Comparison of ENCODE assay signal across 9 mouse cellular contexts in genomic region chr14:31268301-31269001, GRCm38 (mm10). TPM values are rescaled to one million over a fixed set of nuclear protein-coding genes. Genes with fewer than 3 reads are reported as not detected.
A peak's percentile ranks its signal among the peaks of the same experiment; 100 is the strongest.
DNase-seq lines count a peak whose midpoint lies in the region; ATAC-seq lines count a peak whose summit lies in the region.
"Had no signal": no experiment of that assay in that cellular context is flagged by ENCODE, and none has a peak within 500 bp of the region (broad histone marks: within the 10 kb centered on the region; RNA-seq: fewer than 3 reads in every experiment).

No protein-coding gene starts in this region.

- H3K4me2 ChIP-seq in hindbrain, embryonic 11.5 days (replicated peaks; ENCODE audit: low read depth, low read length): no peak overlapping the region
- peak overlapping the region; percentile 67 for H3K4me2 ChIP-seq in stomach, embryonic 15.5 days

- peaks cover 13% of the 10 kb centered on the region for H3K4me1 ChIP-seq in hindbrain, embryonic 11.5 days (replicated peaks; ENCODE audit: control insufficient read depth, insufficient read depth, low read length)
- H3K4me1 ChIP-seq in limb, embryonic 10.5 days: peaks cover 22% of the 10 kb centered on the region
- peaks cover 4% of the 10 kb centered on the region; the same call in 1 of the 2 replicates for H3K4me1 ChIP-seq in stomach, embryonic 15.5 days

- ATAC-seq in hindbrain, embryonic 11.5 days (ENCODE audit: low FRiP score): peak; percentile 66
- no peak for ATAC-seq in stomach, embryonic 15.5 days (ENCODE audit: insufficient read depth, low FRiP score, low read depth)
- ATAC-seq in megakaryocyte progenitor cell, adult 5-6 weeks (replicated peaks; ENCODE audit: poor library complexity): no peak

- no peaks in the 10 kb centered on the region for H3K9me3 ChIP-seq in hindbrain, embryonic 11.5 days (ENCODE audit: control insufficient read depth, low read length)
- H3K9me3 ChIP-seq in limb, embryonic 10.5 days (replicated peaks): no peaks in the 10 kb centered on the region
- H3K9me3 ChIP-seq in stomach, embryonic 15.5 days: no peaks in the 10 kb centered on the region

- no peaks in the 10 kb centered on the region for H3K36me3 ChIP-seq in hindbrain, embryonic 11.5 days (ENCODE audit: control insufficient read depth, insufficient read depth, low read length)
- H3K36me3 ChIP-seq in limb, embryonic 10.5 days: peaks cover 1% of the 10 kb centered on the region; the same call in 1 of the 2 replicates
- no peaks in the 10 kb centered on the region for H3K36me3 ChIP-seq in stomach, embryonic 15.5 days

- H3K9ac ChIP-seq in hindbrain, embryonic 11.5 days (ENCODE audit: low read depth, low read length): no peak overlapping the region
- H3K9ac ChIP-seq in stomach, embryonic 15.5 days: no peak overlapping the region

- 46% methylated on average over 9 of the region's 9 CpGs for WGBS in hindbrain, embryonic 11.5 days
- WGBS in limb, embryonic 10.5 days: 74% methylated on average over 9 of the region's 9 CpGs
- 68% methylated on average over 9 of the region's 9 CpGs for WGBS in stomach, embryonic 15.5 days

- peak; percentile 73 for DNase-seq in left cerebral cortex, adult 11 months (ENCODE audit: low spot score)
- DNase-seq in left cerebral cortex, postnatal 4 days: no peak
- peak; percentile 57 for DNase-seq in hindbrain, embryonic 11.5 days (ENCODE audit: low spot score)
- no peak for DNase-seq in limb, embryonic 10.5 days (ENCODE audit: low spot score)
- DNase-seq in T-cell, adult 2 months (ENCODE audit: low spot score): no peak
- DNase-seq in ovary, postnatal 36 days (ENCODE audit: low spot score): no peak

- intact Hi-C loops in left cerebral cortex, postnatal 4 days (cut with DNase I): no loop called here

- H3K4me3 ChIP-seq in hindbrain, embryonic 11.5 days (ENCODE audit: low read depth, low read length): no peak overlapping the region
- peak overlapping the region; percentile 48; the same call in 1 of the 2 replicates for H3K4me3 ChIP-seq in limb, embryonic 10.5 days
- H3K4me3 ChIP-seq in stomach, embryonic 15.5 days (replicated peaks): no peak overlapping the region

- peak overlapping the region; percentile 37; the same call in 1 of the 2 replicates for H3K27ac ChIP-seq in hindbrain, embryonic 11.5 days (ENCODE audit: low read depth, low read length)
- H3K27ac ChIP-seq in limb, embryonic 10.5 days: 0 out of 2 replicates have a peak overlapping the region, but pooled peaks have one; percentile 83
- H3K27ac ChIP-seq in stomach, embryonic 15.5 days: no peak overlapping the region

- no peaks in the 10 kb centered on the region for H3K27me3 ChIP-seq in hindbrain, embryonic 11.5 days (ENCODE audit: control insufficient read depth, insufficient read depth, low read length)
- H3K27me3 ChIP-seq in limb, embryonic 10.5 days (ENCODE audit: low read depth, poor library complexity, severe bottlenecking): 0 out of 2 replicates have a peak, but pooled peaks cover 5% of the 10 kb centered on the region
- no peaks in the 10 kb centered on the region for H3K27me3 ChIP-seq in stomach, embryonic 15.5 days (replicated peaks)
- H3K27me3 ChIP-seq: CH12.LX had no signal

RNA-seq across cellular contexts. Expression of gene Bap1, which starts 17.2 kb away (rescaled TPM):
- 100 to 1,000 TPM; 112 to 123 TPM for total RNA-seq in left cerebral cortex, postnatal 4 days (2021)
- polyA plus RNA-seq in hindbrain, embryonic 11.5 days (2014; fragmentation: Nextera tagmentation; extraction: Ambion mirVana): 78.7 and 93.1 TPM in 2 replicates
- polyA plus RNA-seq in limb, embryonic 10.5 days (2016; fragmentation: Nextera tagmentation; extraction: Ambion mirVana): 133 and 148 TPM in 2 replicates
- polyA plus RNA-seq in stomach, embryonic 15.5 days (2015; fragmentation: Nextera tagmentation; extraction: Ambion mirVana): 59.7 and 67.7 TPM in 2 replicates
- 24.9 and 27.2 TPM in 2 replicates for total RNA-seq in megakaryocyte progenitor cell, adult 5-6 weeks (2015)
- 36.3 and 46.4 TPM in 2 replicates for total RNA-seq in megakaryocyte progenitor cell, adult 5-6 weeks (2017)

RNA-seq across cellular contexts. Expression of gene Phf7, which starts 17.3 kb away (rescaled TPM):
- 1 to 10 TPM; 5.3 to 5.8 TPM for total RNA-seq in left cerebral cortex, postnatal 4 days (2021)
- 13.9 and 14.0 TPM in 2 replicates for polyA plus RNA-seq in hindbrain, embryonic 11.5 days (2014; fragmentation: Nextera tagmentation; extraction: Ambion mirVana)
- 11.3 and 11.7 TPM in 2 replicates for polyA plus RNA-seq in limb, embryonic 10.5 days (2016; fragmentation: Nextera tagmentation; extraction: Ambion mirVana)
- 11.2 and 11.8 TPM in 2 replicates for polyA plus RNA-seq in stomach, embryonic 15.5 days (2015; fragmentation: Nextera tagmentation; extraction: Ambion mirVana)
- total RNA-seq in megakaryocyte progenitor cell, adult 5-6 weeks (2015): 14.9 and 16.4 TPM in 2 replicates
- 9.0 and 11.4 TPM in 2 replicates for total RNA-seq in megakaryocyte progenitor cell, adult 5-6 weeks (2017)

RNA-seq across cellular contexts. Expression of gene Sema3g, which starts 50.8 kb away (rescaled TPM):
- 1 to 10 TPM; 2.5 to 2.6 TPM for total RNA-seq in left cerebral cortex, postnatal 4 days (2021)
- polyA plus RNA-seq in hindbrain, embryonic 11.5 days (2014; fragmentation: Nextera tagmentation; extraction: Ambion mirVana): 0.42 and 0.51 TPM in 2 replicates
- polyA plus RNA-seq in limb, embryonic 10.5 days (2016; fragmentation: Nextera tagmentation; extraction: Ambion mirVana): 0.51 and 0.73 TPM in 2 replicates
- 0.73 and 1.0 TPM in 2 replicates for polyA plus RNA-seq in stomach, embryonic 15.5 days (2015; fragmentation: Nextera tagmentation; extraction: Ambion mirVana)
- 0.02 TPM in 1 of 2 replicates, not detected in the other for total RNA-seq in megakaryocyte progenitor cell, adult 5-6 weeks (2015)
- 0.04 TPM in 1 of 2 replicates, not detected in the other for total RNA-seq in megakaryocyte progenitor cell, adult 5-6 weeks (2017)

RNA-seq across cellular contexts. Expression of gene Nisch, which starts 51.7 kb away (rescaled TPM):
- total RNA-seq in left cerebral cortex, postnatal 4 days (2021): 100 to 1,000 TPM; 446 to 469 TPM
- 251 and 305 TPM in 2 replicates for polyA plus RNA-seq in hindbrain, embryonic 11.5 days (2014; fragmentation: Nextera tagmentation; extraction: Ambion mirVana)
- 491 and 543 TPM in 2 replicates for polyA plus RNA-seq in limb, embryonic 10.5 days (2016; fragmentation: Nextera tagmentation; extraction: Ambion mirVana)
- polyA plus RNA-seq in stomach, embryonic 15.5 days (2015; fragmentation: Nextera tagmentation; extraction: Ambion mirVana): 319 and 363 TPM in 2 replicates
- total RNA-seq in megakaryocyte progenitor cell, adult 5-6 weeks (2015): 94.2 and 113 TPM in 2 replicates
- 69.7 and 88.2 TPM in 2 replicates for total RNA-seq in megakaryocyte progenitor cell, adult 5-6 weeks (2017)

RNA-seq across cellular contexts. Expression of gene Dnah1, which starts 55.2 kb away (rescaled TPM):
- 1 to 10 TPM; 1.8 to 2.4 TPM for total RNA-seq in left cerebral cortex, postnatal 4 days (2021)
- polyA plus RNA-seq in hindbrain, embryonic 11.5 days (2014; fragmentation: Nextera tagmentation; extraction: Ambion mirVana): 5.9 and 6.1 TPM in 2 replicates
- 3.6 and 5.6 TPM in 2 replicates for polyA plus RNA-seq in limb, embryonic 10.5 days (2016; fragmentation: Nextera tagmentation; extraction: Ambion mirVana)
- 3.5 and 4.0 TPM in 2 replicates for polyA plus RNA-seq in stomach, embryonic 15.5 days (2015; fragmentation: Nextera tagmentation; extraction: Ambion mirVana)
- total RNA-seq in megakaryocyte progenitor cell, adult 5-6 weeks (2015): 0.12 and 0.27 TPM in 2 replicates
- total RNA-seq in megakaryocyte progenitor cell, adult 5-6 weeks (2017): 0.04 and 0.07 TPM in 2 replicates

Comparison
In these comparisons a context has a peak if more than half of its experiments do, and no peak if none do; other contexts are left out.
1. DNase-seq: peak in left cerebral cortex, adult 11 months (single experiment) and hindbrain, embryonic 11.5 days (single experiment); none in left cerebral cortex, postnatal 4 days (single experiment), limb, embryonic 10.5 days (single experiment), T-cell, adult 2 months (single experiment) and ovary, postnatal 36 days (single experiment).